Mouse (Mus musculus) gastrocnemius, postnatal 10 days (tissue): ENCODE measurements around the gene Pbp2. TPM values are rescaled to one million over a fixed set of nuclear protein-coding genes. Genes with fewer than 3 reads are reported as not detected.

ENCODE experiments used
- total RNA-seq, 2 experiments: library from RNA; stranded (reverse); gene quantifications; 2 replicates each; pipeline ENCODE4 v1.2.3; 2021

The Pbp2 gene
- total RNA-seq, 2 experiments from 2014 or later: not detected

Other genes with a start within 250 kb of the Pbp2 start
- gene Gprc5a, start 244.8 kb downstream of the Pbp2 start, total RNA-seq: under 1 TPM; 0.56 to 0.66 TPM
- not detected for gene Gprc5d, start 192.1 kb downstream of the Pbp2 start, total RNA-seq
- 1 to 10 TPM; 3.0 to 6.9 TPM for gene Fam234b, start 112.4 kb downstream of the Pbp2 start, total RNA-seq
- gene Hebp1, start 112.4 kb downstream of the Pbp2 start, total RNA-seq: 10 to 100 TPM; 11.5 to 16.8 TPM
- under 1 TPM in 1 of 2 experiments, not detected in 1; 0.38 TPM for gene Gsg1, start 56.1 kb downstream of the Pbp2 start, total RNA-seq
- gene Emp1, start 52.1 kb upstream of the Pbp2 start, total RNA-seq: 100 to 1,000 TPM; 145 to 163 TPM